Mouse (Mus musculus) megakaryocyte, adult 5-6 weeks (primary cell): Measurements from ENCODE around the gene Gm364. TPM values are rescaled to one million over a fixed set of nuclear protein-coding genes. Genes with fewer than 3 reads are reported as not detected.

Experiments
- ATAC-seq: 2 replicates; pipeline ENCODE4 v1.8.0; 2016; ENCODE audit warnings: mild to moderate bottlenecking, inconsistent platforms; ENCODE audit not compliant: poor library complexity, severe bottlenecking
- total RNA-seq, 2 experiments: library from RNA; stranded (forward) in 1 of 2; stranded (reverse) in 1 of 2; fragments of 153-499, 151-499 nt in 1 of 2; fragments of 221-1000, 200-1000 nt in 1 of 2; gene quantifications; 2 replicates each; pipeline versions ENCODE4 v1.2.3 to v1.2.4; 2015 to 2017

The Gm364 gene
- total RNA-seq (2015) (not detected in 2 replicates), total RNA-seq (2017) (not detected in 2 replicates)

DNA sequence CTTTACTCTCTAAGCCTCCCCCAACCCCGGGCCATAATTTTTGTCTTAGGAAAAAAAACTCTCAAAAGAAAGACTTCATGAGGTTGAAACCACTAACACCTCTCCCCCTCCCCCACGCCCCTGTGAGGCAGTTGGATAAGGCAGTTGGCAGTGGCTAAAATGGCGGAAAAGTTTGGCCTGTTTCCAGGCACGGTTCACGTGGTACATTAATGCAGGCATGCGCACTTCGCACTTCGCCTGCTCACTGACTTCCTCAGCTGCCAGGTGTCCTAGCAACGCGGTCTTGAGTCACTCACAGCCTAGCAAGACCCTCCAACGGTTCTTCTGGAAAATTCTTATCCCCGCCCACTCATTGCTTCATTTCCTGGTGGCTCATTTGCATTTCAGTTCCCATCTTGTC, at the start of gene Gm364:
Gene Gm364 (plus strand): TSS at position 386 of the 400 bp plus-strand sequence.
- no peak for ATAC-seq

DNA sequence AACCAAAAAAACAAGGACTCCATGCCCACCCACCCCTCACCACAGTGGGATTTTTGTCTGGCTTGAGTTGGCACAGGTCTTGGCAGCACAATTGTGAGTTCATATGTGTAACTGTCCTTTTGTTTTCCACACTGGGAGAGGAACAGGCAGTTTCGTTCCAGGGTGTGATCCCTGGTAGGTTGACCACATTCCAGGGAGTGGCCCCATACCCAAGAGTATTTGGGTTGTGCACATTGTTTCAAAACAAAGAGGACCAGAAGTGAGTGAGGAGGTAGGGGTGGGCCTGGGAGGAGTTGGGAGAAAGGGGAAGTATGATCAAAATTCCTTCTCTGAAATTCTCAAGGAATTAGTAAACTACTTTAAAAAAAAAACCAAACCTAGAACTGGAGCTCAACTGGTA, 49.6 kb upstream of the Gm364 start:
- ATAC-seq, result no peak

DNA sequence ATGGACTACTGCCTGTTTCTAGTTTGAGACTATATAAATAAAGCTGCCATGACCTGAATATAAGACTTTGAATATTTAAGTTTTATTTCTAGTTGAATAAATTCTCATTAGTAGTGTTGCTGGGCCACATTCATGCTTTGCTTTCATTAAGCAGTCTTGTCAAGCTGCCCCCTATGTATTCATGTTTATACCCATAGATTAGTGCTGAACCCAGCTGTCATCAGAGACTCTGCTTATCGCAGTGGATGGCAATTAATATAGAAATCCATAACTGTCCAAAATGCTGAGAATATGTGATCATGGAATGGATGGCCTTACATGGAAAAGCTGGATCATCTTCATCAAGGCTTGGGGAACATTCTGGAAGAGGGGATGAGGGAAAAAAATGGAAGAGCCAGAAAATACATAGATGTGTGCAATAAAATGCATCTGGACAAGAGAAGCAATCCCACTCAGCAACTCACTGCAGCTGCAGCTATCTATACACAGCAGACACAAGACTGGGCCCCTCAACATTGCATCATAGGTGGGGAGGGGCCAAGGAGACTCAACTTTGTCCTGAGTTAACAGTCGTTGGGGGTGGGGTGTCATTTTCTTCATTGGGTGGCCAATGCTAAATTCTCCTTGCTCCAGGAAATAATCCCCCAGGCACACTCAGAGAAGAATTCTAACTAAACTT, 43.9 kb upstream of the Gm364 start:
- no peak for ATAC-seq

DNA sequence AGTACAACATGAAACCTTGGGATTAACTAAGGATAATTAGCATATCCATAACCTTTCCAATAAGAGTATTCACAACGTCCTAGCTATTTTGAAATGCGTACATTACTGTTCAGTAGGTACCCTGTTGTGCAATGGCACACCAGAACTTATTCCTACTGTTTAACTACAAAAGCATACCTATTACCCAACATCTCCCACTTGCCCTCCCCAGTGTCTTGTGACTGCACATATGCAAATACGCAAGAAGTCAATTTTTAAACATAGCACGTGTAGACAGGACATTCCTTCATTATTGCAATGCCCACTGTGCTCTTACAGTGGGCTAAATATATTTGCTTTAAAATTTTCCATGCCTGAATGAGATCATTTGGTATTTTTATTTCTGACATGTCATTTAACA, 36.0 kb upstream of the Gm364 start:
- 0 out of 2 replicates have a peak, but pooled peaks have one; percentile 21 for ATAC-seq

DNA sequence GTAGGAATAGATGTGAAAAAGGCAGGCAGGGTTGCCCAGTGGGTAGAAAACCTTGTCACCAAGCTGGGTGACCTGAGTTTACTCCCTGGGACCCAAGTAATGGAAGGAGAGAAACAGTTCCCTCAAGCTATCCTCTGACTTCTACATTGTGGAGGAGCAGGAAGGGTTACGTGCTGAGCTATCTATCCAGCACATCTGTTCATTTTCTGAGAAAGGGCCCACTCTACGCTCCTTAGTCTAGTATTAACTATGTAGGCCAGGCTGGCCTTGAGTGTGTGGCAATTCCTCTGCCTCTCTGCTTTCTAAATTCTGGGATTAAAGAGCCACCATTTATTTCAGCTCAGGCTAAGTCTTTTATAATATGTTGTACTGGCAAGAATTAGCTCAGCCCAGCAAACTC, 35.4 kb upstream of the Gm364 start:
- ATAC-seq, result no peak

DNA sequence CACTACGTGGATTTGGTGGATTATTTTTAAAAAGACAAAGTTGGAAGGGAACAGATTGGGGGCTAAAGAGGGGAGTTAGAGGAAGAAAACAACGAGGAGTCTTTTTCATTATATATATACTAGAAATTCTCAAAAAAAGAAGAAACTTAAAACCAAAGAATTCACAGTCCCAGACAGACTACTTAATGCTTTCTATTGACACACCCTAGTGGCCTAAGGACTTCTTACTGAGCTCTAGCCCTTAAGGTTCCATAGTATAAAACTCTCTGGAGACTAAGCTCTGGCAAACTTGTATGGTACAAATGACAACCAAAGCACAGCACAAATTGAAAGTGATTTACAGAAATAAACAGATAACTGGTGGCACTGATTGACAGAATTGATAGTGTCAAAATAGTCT, 34.9 kb upstream of the Gm364 start:
- ATAC-seq, result no peak

DNA sequence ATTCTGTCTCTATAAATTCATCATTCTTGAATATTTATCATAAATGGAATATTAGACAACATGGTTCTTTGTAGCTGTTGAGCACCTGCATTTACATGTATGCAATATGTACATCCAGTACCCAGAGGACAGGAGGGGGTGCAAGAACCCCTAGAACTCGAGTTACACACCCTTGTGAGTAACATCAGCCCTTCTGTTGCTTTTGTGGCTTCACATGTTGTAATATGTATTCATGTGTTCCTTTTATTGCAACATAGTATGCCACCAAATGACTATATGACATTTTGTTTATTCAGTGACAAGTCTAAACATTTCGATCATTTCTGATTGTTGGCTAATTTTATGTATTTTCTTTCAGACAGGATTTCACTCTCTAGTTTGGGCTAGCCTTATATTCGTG, 31.9 kb upstream of the Gm364 start:
- ATAC-seq, result peak; percentile 57; the same call in 1 of the 2 replicates

DNA sequence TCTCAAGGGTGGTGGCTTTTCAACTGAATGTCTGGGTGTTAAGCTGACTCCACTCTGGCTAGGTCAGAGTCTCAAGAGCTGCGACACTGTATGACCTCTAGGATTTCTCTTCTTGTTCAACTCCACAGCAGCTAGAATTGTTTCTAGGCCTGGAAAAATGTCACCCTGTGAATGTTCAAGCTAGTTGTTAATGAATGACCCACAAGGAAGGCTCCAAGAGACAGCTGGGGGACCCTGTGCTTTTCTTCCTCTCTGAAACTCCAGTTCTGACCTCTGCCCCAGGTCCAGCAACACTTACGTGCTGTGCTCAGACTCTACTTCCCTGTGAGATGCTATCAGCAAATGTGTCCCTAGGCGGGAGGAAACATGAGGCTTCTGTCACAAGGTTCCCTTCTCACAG, 30.4 kb upstream of the Gm364 start:
- no peak for ATAC-seq

DNA sequence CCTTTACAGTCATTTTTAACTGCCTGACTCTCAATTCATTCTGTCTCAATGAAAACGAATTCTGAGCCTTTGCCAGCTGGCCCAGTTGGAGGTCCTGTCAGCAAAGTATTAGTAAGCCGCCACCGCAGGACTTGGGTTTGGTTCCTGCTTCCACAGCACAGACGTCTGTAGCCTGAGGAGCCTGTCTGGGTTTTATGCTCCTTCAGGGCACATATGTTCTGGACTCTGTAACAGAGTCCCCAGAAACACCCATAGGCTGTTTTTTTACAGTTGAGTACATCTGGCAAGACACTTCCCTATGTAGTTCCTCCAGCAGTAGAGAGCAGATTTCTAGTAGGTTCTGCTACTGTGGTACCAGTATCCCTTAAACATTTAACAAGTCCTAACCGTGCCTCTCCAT, 28.0 kb upstream of the Gm364 start:
- ATAC-seq, result no peak

DNA sequence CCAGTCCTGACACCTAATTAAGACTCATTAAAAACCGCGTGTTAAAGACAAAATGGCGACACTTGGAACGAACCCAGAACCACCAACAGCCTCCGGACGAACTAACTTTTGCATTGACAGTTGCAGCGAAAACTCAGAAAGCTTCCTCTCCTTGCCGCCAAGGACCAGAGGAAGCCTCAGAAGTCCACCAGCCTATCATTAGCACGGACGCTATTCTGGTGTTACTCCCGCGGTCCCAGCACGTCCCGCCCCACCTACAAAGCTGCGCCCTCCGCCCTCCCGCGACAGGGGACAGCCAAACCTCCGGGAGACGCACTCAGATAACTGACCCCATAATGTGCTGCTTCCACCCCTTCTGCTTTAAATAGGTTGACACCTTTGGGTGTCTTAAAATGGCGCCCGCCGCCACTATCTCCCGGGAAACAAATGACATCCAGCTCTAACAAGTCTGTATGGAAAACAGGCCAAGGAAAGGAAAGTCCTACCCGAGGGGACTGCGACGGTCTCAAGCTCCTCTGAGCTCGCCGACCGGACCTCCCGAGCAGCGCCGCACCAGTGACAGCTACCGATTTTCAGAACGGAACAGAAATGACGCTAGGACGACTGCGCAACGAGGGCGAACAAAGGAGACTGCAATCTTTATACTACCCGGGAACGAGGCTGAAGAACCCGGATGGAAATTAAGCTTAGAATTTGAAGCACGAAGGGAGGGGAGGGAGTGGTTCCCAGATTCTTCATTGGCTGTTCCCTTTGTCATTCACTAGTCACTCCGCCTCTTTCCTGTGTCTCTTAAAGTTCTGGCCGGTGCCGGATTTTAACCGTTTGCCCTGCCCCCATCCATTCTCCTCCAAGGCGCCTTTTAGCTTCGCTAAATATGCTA, 16.3 kb upstream of the Gm364 start, which contains the start of gene Rbmx:
Gene Rbmx (minus strand): TSS at position 670 of the 880 bp plus-strand sequence.
- peak; percentile 95 for ATAC-seq

DNA sequence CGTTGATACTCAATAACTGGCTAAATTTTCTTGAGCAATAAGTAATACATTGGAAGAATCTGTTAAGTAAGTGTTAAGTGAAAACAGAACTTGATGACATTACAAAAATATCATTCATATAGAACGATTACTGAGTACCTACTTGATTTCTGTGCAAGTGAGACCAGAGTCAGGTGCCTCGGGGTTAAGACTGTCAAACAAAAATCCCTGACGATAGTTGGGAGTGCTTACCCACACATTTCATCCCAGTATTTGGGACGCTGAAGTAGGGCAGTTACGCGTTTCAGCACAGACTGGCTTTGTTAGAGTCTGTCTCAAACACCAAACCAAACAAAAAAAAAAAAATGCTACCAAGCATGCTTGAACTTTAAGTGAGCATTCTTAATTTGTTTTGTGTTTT, 15.5 kb upstream of the Gm364 start:
- no peak for ATAC-seq

DNA sequence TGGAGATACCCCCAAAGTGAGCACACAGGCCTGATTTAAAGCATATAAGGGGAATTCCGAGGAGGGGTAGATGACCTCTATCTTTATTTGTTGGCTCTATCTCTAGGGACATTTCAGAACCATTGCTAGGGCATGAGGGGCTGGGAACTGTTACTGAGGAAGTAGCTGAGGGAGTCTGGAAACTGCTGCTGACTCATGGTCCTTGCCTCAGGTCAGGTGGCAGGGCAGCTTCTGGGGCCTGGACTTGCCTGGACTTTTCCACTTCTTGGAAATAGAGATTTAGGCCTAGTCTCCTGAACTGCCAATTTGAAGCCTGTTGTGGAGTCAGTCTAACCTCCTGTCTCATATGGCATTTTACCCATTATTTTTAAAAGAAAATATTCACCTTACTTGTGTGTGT, 7.6 kb upstream of the Gm364 start:
- peak; percentile 56 for ATAC-seq

DNA sequence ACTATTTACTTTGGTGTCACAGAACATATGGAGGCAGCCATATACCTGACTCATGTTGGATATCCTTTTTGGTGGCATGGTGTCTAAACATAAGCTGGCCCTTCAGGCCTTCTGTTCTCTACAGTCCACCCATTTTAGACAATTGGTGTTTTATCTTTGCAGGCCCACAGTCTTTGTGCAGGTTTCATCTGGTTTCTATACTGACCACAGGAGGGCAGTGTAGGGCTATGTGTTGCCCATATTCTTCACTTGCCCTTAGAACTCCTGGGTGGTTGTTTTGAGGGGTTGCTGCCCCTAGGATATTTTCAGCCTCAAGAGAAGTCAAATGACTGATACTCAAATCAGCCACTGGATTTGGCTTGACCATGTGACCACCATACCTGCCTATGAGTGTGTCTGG, 5.3 kb upstream of the Gm364 start:
- peak; percentile 52 for ATAC-seq

DNA sequence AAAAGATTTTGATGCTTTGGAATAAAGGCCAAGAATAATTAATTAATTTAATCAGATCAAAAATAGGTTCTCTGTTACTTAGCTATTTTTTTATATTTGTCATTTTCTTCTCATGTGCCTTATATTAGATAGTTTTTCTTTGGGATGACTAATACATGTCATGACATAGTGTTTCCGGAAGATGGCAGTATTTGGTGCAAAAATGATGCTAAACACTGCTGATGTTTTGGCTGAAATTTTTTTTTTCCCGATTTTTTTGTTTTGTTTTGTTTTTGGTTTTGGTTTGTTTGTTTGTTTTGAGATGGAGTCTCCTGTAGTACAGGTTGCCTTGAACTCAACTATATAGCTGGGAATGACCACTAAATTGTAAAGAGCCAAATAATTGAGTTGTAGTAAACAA, 22.7 kb downstream of the Gm364 start:
- ATAC-seq, result no peak

DNA sequence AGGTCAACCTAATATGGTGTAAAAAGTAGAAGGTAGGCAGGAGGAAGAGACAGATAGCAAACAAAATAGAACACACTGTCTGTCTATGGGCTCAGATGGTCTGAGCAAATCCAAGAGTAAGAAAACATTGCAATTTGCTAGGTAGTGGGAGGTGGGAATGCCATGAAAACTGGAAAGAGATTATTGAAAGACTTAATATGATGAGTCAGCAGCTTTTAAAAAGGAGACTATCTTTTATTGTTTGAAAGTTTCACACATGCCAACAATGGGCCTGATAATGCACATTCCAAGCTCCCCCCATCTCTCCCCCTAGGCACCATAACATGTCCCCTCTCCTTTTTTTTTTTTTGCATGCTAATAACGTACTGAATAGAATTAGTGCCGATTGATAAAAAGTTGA, 24.9 kb downstream of the Gm364 start:
- no peak for ATAC-seq

DNA sequence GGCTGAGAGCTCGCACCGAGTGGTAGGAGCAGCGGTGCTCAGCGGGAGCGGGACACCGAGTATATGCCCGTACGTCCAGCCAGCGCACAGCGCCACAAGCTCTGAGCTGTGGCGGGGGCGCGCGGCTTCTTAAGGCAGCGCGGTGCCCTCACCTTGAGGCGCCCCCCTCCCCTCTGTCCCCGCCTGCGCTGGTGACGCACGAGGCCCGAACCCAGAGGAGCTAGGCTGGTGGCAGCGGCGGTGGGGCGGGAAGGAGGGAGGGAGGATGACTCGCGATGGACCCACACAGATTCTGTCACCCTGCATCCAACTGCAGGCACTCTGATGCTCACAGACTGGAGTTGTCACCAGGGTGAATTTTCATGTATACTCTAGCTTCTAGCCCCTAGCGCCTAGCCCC, 94.7 kb downstream of the Gm364 start, which contains the start of gene Gpr101:
Gene Gpr101 (minus strand): TSS at position 124 of the 400 bp plus-strand sequence.
- no peak for ATAC-seq

DNA sequence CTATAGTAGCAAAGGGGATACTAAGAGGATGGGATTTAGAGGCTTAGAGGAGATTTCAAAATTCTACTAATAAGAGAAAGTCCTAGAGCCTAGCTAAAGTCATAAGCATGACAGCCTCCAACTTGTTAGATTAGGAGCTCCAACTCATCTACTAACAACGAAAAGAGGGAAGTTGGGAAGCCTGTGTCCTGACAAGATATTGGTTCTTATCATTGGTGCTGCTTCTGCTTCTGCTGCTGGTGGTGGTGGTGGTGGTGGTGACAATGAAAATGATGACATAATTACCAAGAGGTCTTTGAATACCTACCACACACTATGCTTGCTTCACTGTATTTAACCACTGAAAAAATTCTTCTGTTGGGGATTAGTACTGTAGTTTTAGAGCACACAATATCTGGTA, 97.3 kb downstream of the Gm364 start:
- ATAC-seq, result no peak

DNA sequence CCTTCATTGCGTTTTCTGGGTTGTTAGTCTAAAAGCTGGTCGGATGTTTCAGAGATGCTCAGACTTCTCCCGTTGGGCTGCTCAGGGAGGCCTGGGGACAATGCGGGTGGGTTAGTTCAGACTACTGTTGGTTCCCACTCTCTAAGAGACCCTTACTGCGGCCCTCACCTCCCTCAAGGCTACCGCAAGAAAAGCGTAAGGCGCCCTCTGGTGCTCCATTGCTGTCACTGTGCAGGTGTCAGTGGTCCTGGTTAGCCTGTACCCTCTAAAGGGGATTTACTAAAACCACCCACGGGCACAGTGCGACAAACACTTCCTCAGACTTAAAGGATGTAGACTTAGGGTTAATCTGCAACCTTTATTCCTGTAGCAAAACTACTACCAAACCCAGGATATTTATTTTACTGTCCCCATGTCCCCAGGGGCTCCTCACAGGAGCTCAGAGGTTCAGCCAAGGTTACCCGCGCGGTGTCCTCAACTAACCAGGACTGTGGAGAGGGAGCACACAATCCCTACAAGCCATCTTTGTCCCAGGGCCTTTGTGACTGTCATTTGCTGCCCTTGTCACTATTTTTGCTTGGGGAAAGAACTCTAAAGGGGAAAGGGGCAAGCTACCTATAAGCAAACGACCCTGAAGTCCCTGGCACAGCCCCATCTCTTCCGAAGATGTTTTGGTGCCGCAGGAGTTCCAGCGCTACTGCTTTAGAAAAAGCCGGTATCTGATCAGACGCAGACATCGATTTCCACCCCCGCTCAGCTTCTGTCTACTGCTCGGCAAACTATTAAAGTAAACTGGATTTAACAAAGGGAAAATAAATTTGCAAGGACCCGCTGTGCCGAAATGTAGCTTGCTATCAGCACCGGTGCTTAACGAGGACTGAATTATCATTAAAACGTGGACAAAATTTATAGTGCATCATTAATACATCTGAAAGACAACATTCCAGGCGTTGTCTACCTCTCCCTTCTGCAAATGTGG, 112.5 kb downstream of the Gm364 start:
- ATAC-seq, result no peak
